Mouse (Mus musculus): ENCODE data around the gene Mt1. TPM values are rescaled to one million over a fixed set of nuclear protein-coding genes. Genes with fewer than 3 reads are reported as not detected.

The Mt1 gene
- total RNA-seq (2023): 1.6 TPM

GRCm38 (mm10) chr8:94178857-94179712, at the start of gene Mt1:
TSS of gene Mt1 (plus strand) at chr8:94179082.

GRCm38 (mm10) chr8:94136933-94137332, 41.9 kb upstream of the Mt1 start, which contains the start of gene Mt4:
TSS of gene Mt4 (plus strand) at chr8:94137197.

GRCm38 (mm10) chr8:94152513-94153300, 26.2 kb upstream of the Mt1 start, which contains the start of gene Mt3:
TSS of gene Mt3 (plus strand) at chr8:94152607.

GRCm38 (mm10) chr8:94172075-94172808, 6.6 kb upstream of the Mt1 start, which contains the start of gene Mt2:
TSS of gene Mt2 (plus strand) at chr8:94172664.

GRCm38 (mm10) chr8:94214252-94215173, 35.6 kb downstream of the Mt1 start, which contains the start of gene Nup93:
TSS of gene Nup93 (plus strand) at chr8:94214564.

Other genes with a start within 250 kb of the Mt1 start
- 61.8 TPM for gene Amfr, start 166.2 kb upstream of the Mt1 start, total RNA-seq (2023)
- 64.8 TPM for gene Nudt21, start 142.1 kb upstream of the Mt1 start, total RNA-seq (2023)
- gene Ogfod1, start 141.9 kb upstream of the Mt1 start, total RNA-seq (2023): 23.1 TPM
- gene Bbs2, start 80.2 kb upstream of the Mt1 start, total RNA-seq (2023): 12.1 TPM
- gene Mt4, start 41.9 kb upstream of the Mt1 start, total RNA-seq (2023): not detected
- gene Mt3, start 26.5 kb upstream of the Mt1 start, total RNA-seq (2023): not detected
- gene Mt2, start 6.4 kb upstream of the Mt1 start, total RNA-seq (2023): not detected
- gene Nup93, start 35.5 kb downstream of the Mt1 start, total RNA-seq (2023): 27.0 TPM
- 0.30 TPM for gene Slc12a3, start 150.1 kb downstream of the Mt1 start, total RNA-seq (2023)
- 187 TPM for gene Herpud1, start 207.4 kb downstream of the Mt1 start, total RNA-seq (2023)

Measured in CD4-positive naive resting alpha-beta T cell, adult 57 days (primary cell).